Mouse (Mus musculus) ES-E14 (cell line): ENCODE measurements around the gene Zfyve28.

Experiments
- HCFC1 ChIP-seq: IDR thresholded peaks from 2 replicates; pipeline ENCODE4 v1.6.1; 2012; ENCODE audit warnings: low read length, inconsistent platforms, borderline replicate concordance; ENCODE audit not compliant: insufficient read depth
- MAFK ChIP-seq: IDR thresholded peaks from 2 replicates; pipeline ENCODE4 v1.6.1; 2014; ENCODE audit warnings: mild to moderate bottlenecking, low read depth, low read length, inconsistent platforms; ENCODE audit not compliant: insufficient read depth
- ZC3H11A ChIP-seq: IDR thresholded peaks from 2 replicates; pipeline ENCODE4 v1.6.1; 2012; ENCODE audit warnings: low read depth, mild to moderate bottlenecking, inconsistent platforms, low read length, borderline replicate concordance

DNA sequence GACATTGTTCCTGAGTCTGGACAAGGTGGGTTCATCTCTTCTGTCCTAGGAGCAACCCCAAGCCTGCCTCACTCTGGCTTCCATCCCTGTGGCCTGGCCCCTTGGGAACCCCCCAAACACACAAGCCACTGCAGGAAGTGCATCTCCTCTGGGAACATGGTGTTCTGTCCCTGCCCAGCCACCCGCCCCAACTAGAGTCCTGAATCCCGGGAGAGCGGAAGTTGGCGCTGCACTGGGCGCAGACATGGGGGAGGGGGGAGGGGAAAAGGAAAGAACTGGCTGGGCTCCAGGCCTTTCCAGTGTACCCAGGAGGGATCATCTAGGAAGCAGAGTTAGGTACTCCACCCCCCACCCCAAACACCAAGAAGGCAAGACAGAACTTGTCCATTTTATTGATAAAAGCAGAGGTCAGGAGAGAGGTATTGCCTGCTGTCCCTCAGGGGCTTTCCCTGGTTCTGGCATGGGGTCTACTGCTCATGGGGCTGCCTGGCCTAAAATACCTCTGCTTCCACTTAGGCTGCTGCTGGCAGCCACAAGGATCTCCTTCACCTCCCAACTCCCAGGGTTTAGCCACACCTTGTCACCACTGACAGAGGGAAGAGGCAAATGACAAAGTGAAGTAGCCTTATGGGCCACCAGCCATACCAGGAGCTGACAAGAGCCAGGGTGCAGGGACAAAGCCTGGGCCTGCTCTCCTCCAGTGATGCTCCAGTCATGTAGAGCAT, 104.9 kb downstream of the Zfyve28 start:
- TF ChIP-seq HCFC1, result no peak
- TF ChIP-seq MAFK, result no peak
- TF ChIP-seq ZC3H11A, result no peak
